In genomic region chr11:69948066-69948762, GRCm38 (mm10) we compare ENCODE assay signal across 8 mouse cellular contexts. TPM values are rescaled to one million over a fixed set of nuclear protein-coding genes. Genes with fewer than 3 reads are reported as not detected.
A peak's percentile ranks its signal among the peaks of the same experiment; 100 is the strongest.
DNase-seq lines count a peak whose midpoint lies in the region; ATAC-seq and TF ChIP-seq lines count a peak whose summit lies in the region.

Gene Slc2a4, minus strand, starts transcription at chr11:69948188.

- H3K4me2 ChIP-seq in CH12.LX (ENCODE audit: insufficient read depth, low read depth, poor library complexity, severe bottlenecking): peak within 1 kb of the TSS; percentile 79
- H3K4me2 ChIP-seq in embryonic facial prominence, embryonic 15.5 days (replicated peaks): peak within 1 kb of the TSS; percentile 81
- H3K4me2 ChIP-seq in heart, embryonic 12.5 days: peak within 1 kb of the TSS; percentile 81
- peak within 1 kb of the TSS; percentile 69 for H3K4me2 ChIP-seq in kidney, embryonic 15.5 days
- H3K4me2 ChIP-seq in liver, embryonic 16.5 days (ENCODE audit: low read depth, low read length): peak within 1 kb of the TSS; percentile 94
- H3K4me2 ChIP-seq in neural tube, embryonic 12.5 days (replicated peaks): peak within 1 kb of the TSS; percentile 62

- H3K9me3 ChIP-seq in CH12.LX (replicated peaks; ENCODE audit: low read length): no peaks in the 10 kb centered on the region
- no peaks in the 10 kb centered on the region for H3K9me3 ChIP-seq in embryonic facial prominence, embryonic 15.5 days (replicated peaks)
- no peaks in the 10 kb centered on the region for H3K9me3 ChIP-seq in heart, embryonic 12.5 days (replicated peaks)
- no peaks in the 10 kb centered on the region for H3K9me3 ChIP-seq in kidney, embryonic 15.5 days (replicated peaks)
- no peaks in the 10 kb centered on the region for H3K9me3 ChIP-seq in liver, embryonic 16.5 days (replicated peaks; ENCODE audit: control insufficient read depth, low read length)
- no peaks in the 10 kb centered on the region for H3K9me3 ChIP-seq in neural tube, embryonic 12.5 days

- H3K79me2 ChIP-seq in CH12.LX (replicated peaks; ENCODE audit: control insufficient read depth, extremely low read depth, insufficient read depth, poor library complexity, severe bottlenecking): no peaks in the 10 kb centered on the region

- no peak for TF ChIP-seq EP300 in CH12.LX (IDR thresholded peaks at IDR 0.05; ENCODE audit: low read length)

- peak; percentile 94 for DNase-seq in CH12.LX (ENCODE audit: extremely low read depth)
- DNase-seq in adrenal gland, postnatal 4 days (ENCODE audit: low spot score in 2 of 2): peak; percentile 82 to 89
- DNase-seq in thymus, adult 2 months: peak; percentile 93

- H3K4me3 ChIP-seq in CH12.LX (replicated peaks in 1 of 3; ENCODE audit: low read depth in 2 of 3, low read length in 2 of 3, poor library complexity in 1 of 3): peak within 1 kb of the TSS; percentile 24 to 56 (median 43)
- H3K4me3 ChIP-seq in embryonic facial prominence, embryonic 15.5 days (replicated peaks): peak within 1 kb of the TSS; percentile 53
- peak within 1 kb of the TSS; percentile 59 for H3K4me3 ChIP-seq in heart, embryonic 12.5 days
- H3K4me3 ChIP-seq in kidney, embryonic 15.5 days (replicated peaks): peak within 1 kb of the TSS; percentile 63
- peak within 1 kb of the TSS; percentile 82 for H3K4me3 ChIP-seq in liver, embryonic 16.5 days (ENCODE audit: low read depth, low read length)
- peak within 1 kb of the TSS; percentile 41 for H3K4me3 ChIP-seq in neural tube, embryonic 12.5 days
- H3K4me3 ChIP-seq in thymus, adult 2 months (ENCODE audit: control insufficient read depth, insufficient read depth, low read length): peak within 1 kb of the TSS; percentile 26

- ATAC-seq in embryonic facial prominence, embryonic 15.5 days (ENCODE audit: insufficient number of reproducible peaks, low FRiP score, low TSS enrichment, low read depth): peak; percentile 92
- peak; percentile 95 for ATAC-seq in heart, embryonic 12.5 days (ENCODE audit: insufficient number of reproducible peaks, low FRiP score)
- ATAC-seq in kidney, embryonic 15.5 days (replicated peaks; ENCODE audit: low FRiP score): peak; percentile 93
- peak; percentile 89 for ATAC-seq in liver, embryonic 16.5 days (ENCODE audit: low read depth)
- ATAC-seq in neural tube, embryonic 12.5 days (ENCODE audit: low FRiP score, low read depth): peak; percentile 92

- peaks cover 14% of the 10 kb centered on the region for H3K27me3 ChIP-seq in CH12.LX (replicated peaks)
- no peaks in the 10 kb centered on the region for H3K27me3 ChIP-seq in embryonic facial prominence, embryonic 15.5 days
- peaks cover 7% of the 10 kb centered on the region for H3K27me3 ChIP-seq in heart, embryonic 12.5 days (replicated peaks)
- peaks cover 12% of the 10 kb centered on the region for H3K27me3 ChIP-seq in kidney, embryonic 15.5 days
- H3K27me3 ChIP-seq in liver, embryonic 16.5 days (ENCODE audit: control insufficient read depth, insufficient read depth, low read depth, low read length): peaks cover under 1% of the 10 kb centered on the region
- 0 out of 2 replicates have a peak, but pooled peaks cover 5% of the 10 kb centered on the region for H3K27me3 ChIP-seq in neural tube, embryonic 12.5 days (replicated peaks)
- H3K27me3 ChIP-seq in thymus, adult 2 months (ENCODE audit: control insufficient read depth, insufficient read depth, low read length): no peaks in the 10 kb centered on the region

- TF ChIP-seq CTCF in CH12.LX (conservative IDR thresholded peaks at IDR 0.05 in 1 of 2, IDR thresholded peaks at IDR 0.05 in 1 of 2; ENCODE audit: low read depth in 2 of 2, low read length in 2 of 2): no peak
- TF ChIP-seq CTCF in thymus, adult 2 months (IDR thresholded peaks at IDR 0.05; ENCODE audit: borderline replicate concordance, control insufficient read depth, extremely low read depth, insufficient read depth, low read length, poor library complexity): no peak

- no peak within 1 kb of the TSS for H3K9ac ChIP-seq in CH12.LX (ENCODE audit: insufficient read depth, low read depth)
- H3K9ac ChIP-seq in embryonic facial prominence, embryonic 15.5 days: peak within 1 kb of the TSS; percentile 26
- peak within 1 kb of the TSS; percentile 60 for H3K9ac ChIP-seq in heart, embryonic 12.5 days
- H3K9ac ChIP-seq in kidney, embryonic 15.5 days: peak within 1 kb of the TSS; percentile 62
- H3K9ac ChIP-seq in liver, embryonic 16.5 days (ENCODE audit: low read depth, low read length): peak within 1 kb of the TSS; percentile 80
- H3K9ac ChIP-seq in neural tube, embryonic 12.5 days: peak within 1 kb of the TSS; percentile 55

- H3K36me3 ChIP-seq in CH12.LX (replicated peaks in 1 of 2; ENCODE audit: control insufficient read depth in 1 of 2, insufficient read depth in 1 of 2, low read length in 1 of 2): peaks cover 0 to 10% of the 10 kb centered on the region in 2 experiments
- peaks cover 20% of the 10 kb centered on the region for H3K36me3 ChIP-seq in embryonic facial prominence, embryonic 15.5 days
- peaks cover 29% of the 10 kb centered on the region for H3K36me3 ChIP-seq in heart, embryonic 12.5 days
- peaks cover 22% of the 10 kb centered on the region for H3K36me3 ChIP-seq in kidney, embryonic 15.5 days
- H3K36me3 ChIP-seq in liver, embryonic 16.5 days (ENCODE audit: control insufficient read depth, insufficient read depth): peaks cover 20% of the 10 kb centered on the region
- peaks cover 13% of the 10 kb centered on the region; the same call in 1 of the 2 replicates for H3K36me3 ChIP-seq in neural tube, embryonic 12.5 days
- no peaks in the 10 kb centered on the region for H3K36me3 ChIP-seq in thymus, adult 2 months (ENCODE audit: control insufficient read depth, insufficient read depth, low read length)

- TF ChIP-seq RAD21 in CH12.LX (IDR thresholded peaks at IDR 0.05; ENCODE audit: low read depth, low read length): no peak

- dilution Hi-C loops in CH12.LX (cut with MboI; ENCODE audit: extremely low pct_ligation_motif_present, extremely low pct_unique_long_range_greater_than_20kb, low sequenced_read_pairs): no loop called here

- H3K4me1 ChIP-seq in CH12.LX (ENCODE audit: control insufficient read depth in 1 of 2, insufficient read depth in 2 of 2): peaks cover 23 to 39% of the 10 kb centered on the region in 2 experiments
- peaks cover 34% of the 10 kb centered on the region for H3K4me1 ChIP-seq in embryonic facial prominence, embryonic 15.5 days
- H3K4me1 ChIP-seq in heart, embryonic 12.5 days (replicated peaks): peaks cover 32% of the 10 kb centered on the region
- peaks cover 37% of the 10 kb centered on the region for H3K4me1 ChIP-seq in kidney, embryonic 15.5 days
- peaks cover 39% of the 10 kb centered on the region for H3K4me1 ChIP-seq in liver, embryonic 16.5 days (ENCODE audit: control insufficient read depth, low read depth, low read length)
- H3K4me1 ChIP-seq in neural tube, embryonic 12.5 days: peaks cover 9% of the 10 kb centered on the region
- H3K4me1 ChIP-seq in thymus, adult 2 months (replicated peaks; ENCODE audit: control insufficient read depth, insufficient read depth, low read length): peaks cover 16% of the 10 kb centered on the region

- no peak within 1 kb of the TSS for H3K27ac ChIP-seq in CH12.LX (ENCODE audit: insufficient read depth, low read depth)
- H3K27ac ChIP-seq in embryonic facial prominence, embryonic 15.5 days (replicated peaks): peak within 1 kb of the TSS; percentile 85
- peak within 1 kb of the TSS; percentile 89 for H3K27ac ChIP-seq in heart, embryonic 12.5 days (ENCODE audit: poor library complexity, severe bottlenecking)
- H3K27ac ChIP-seq in kidney, embryonic 15.5 days: peak within 1 kb of the TSS; percentile 94
- H3K27ac ChIP-seq in liver, embryonic 16.5 days (ENCODE audit: low read length): peak within 1 kb of the TSS; percentile 89
- peak within 1 kb of the TSS; percentile 42; the same call in 1 of the 2 replicates for H3K27ac ChIP-seq in neural tube, embryonic 12.5 days
- H3K27ac ChIP-seq in thymus, adult 2 months (ENCODE audit: control insufficient read depth, insufficient read depth, low read length): no peak within 1 kb of the TSS

- in situ Hi-C loops in CH12.LX (cut with MboI; ENCODE audit: low pct_ligation_motif_present, low pct_unique_long_range_greater_than_20kb, low sequenced_read_pairs): no loop called here

- peak; percentile 55 for TF ChIP-seq POLR2A in CH12.LX (IDR thresholded peaks at IDR 0.05; ENCODE audit: low read depth, low read length)
- TF ChIP-seq POLR2A in thymus, adult 2 months (IDR thresholded peaks at IDR 0.05; ENCODE audit: control insufficient read depth, extremely low read depth, insufficient read depth, low read length, poor library complexity): no peak

- under 1% methylated on average over 33 of the region's 34 CpGs for WGBS in embryonic facial prominence, embryonic 15.5 days
- WGBS in heart, embryonic 12.5 days: under 1% methylated on average over 34 of the region's 34 CpGs
- WGBS in kidney, embryonic 15.5 days: under 1% methylated on average over 34 of the region's 34 CpGs
- 1% methylated on average over 34 of the region's 34 CpGs for WGBS in liver, embryonic 16.5 days (ENCODE audit: insufficient replicate concordance)
- under 1% methylated on average over 33 of the region's 34 CpGs for WGBS in neural tube, embryonic 12.5 days
- WGBS in thymus, adult 2 months: 1% methylated on average over 34 of the region's 34 CpGs

TF ChIP-seq in CH12.LX, 34 proteins besides CTCF, POLR2A, EP300 and RAD21 (continues in another document):
- TF ChIP-seq ZMIZ1 (IDR thresholded peaks at IDR 0.05; ENCODE audit: low read depth, low read length) (no peak), PAX5 (IDR thresholded peaks at IDR 0.05; ENCODE audit: low read length) (no peak), USF2 (conservative IDR thresholded peaks at IDR 0.05; ENCODE audit: low read depth, low read length) (no peak), JUN (IDR thresholded peaks at IDR 0.05; ENCODE audit: insufficient read depth, low read depth, low read length) (no peak), MAX (IDR thresholded peaks at IDR 0.05; ENCODE audit: low read length) (no peak), SMC3 (IDR thresholded peaks at IDR 0.05; ENCODE audit: low read depth, low read length) (no peak), HCFC1 (IDR thresholded peaks at IDR 0.05; ENCODE audit: low read depth, low read length) (no peak), MYC (IDR thresholded peaks at IDR 0.05; ENCODE audit: low read depth, low read length) (no peak), NRF1 (IDR thresholded peaks at IDR 0.05; ENCODE audit: low read depth, low read length) (no peak)

RNA-seq across cellular contexts. Expression of gene Slc2a4, which starts in this region (rescaled TPM):
- 2.2 and 2.6 TPM in 2 replicates for total RNA-seq in CH12.LX (2012; rRNA removed)
- 3.1 and 3.8 TPM in 2 replicates for total RNA-seq in CH12.LX (2014; rRNA removed)
- polyA plus RNA-seq in CH12.LX (2012; ENCODE audit: insufficient read length, low read depth): 2.3 and 2.4 TPM in 2 replicates
- total RNA-seq in adrenal gland, postnatal 4 days (2021): 10 to 100 TPM; 23.6 to 24.8 TPM
- polyA plus RNA-seq in embryonic facial prominence, embryonic 15.5 days (2015; fragmentation: Nextera tagmentation; extraction: Ambion mirVana): 21.1 and 21.7 TPM in 2 replicates
- polyA plus RNA-seq in heart, embryonic 12.5 days (2016; fragmentation: Nextera tagmentation; extraction: Ambion mirVana): 25.9 and 28.8 TPM in 2 replicates
- 17.3 and 22.1 TPM in 2 replicates for polyA plus RNA-seq in kidney, embryonic 15.5 days (2015; fragmentation: Nextera tagmentation; extraction: Ambion mirVana)
- polyA plus RNA-seq in liver, embryonic 16.5 days (2015; fragmentation: Nextera tagmentation; extraction: Ambion mirVana): 18.4 and 22.6 TPM in 2 replicates
- polyA plus RNA-seq in neural tube, embryonic 12.5 days (2016; fragmentation: Nextera tagmentation; extraction: Ambion mirVana): 12.3 and 12.4 TPM in 2 replicates
- polyA plus RNA-seq in thymus, adult 2 months (2012; rRNA removed): 36.3 and 58.9 TPM in 2 replicates

Comparison
In these comparisons a context has a peak if more than half of its experiments do, and no peak if none do; other contexts are left out.
1. RNA of gene Slc2a4 (total RNA-seq): 23.6 to 24.8 TPM in adrenal gland, postnatal 4 days; 2.2 to 3.8 TPM in CH12.LX; every median in the first group is over 4 times any median in the second.
2. H3K27ac ChIP-seq: peak in embryonic facial prominence, embryonic 15.5 days (single experiment), heart, embryonic 12.5 days (single experiment), kidney, embryonic 15.5 days (single experiment), liver, embryonic 16.5 days (single experiment) and neural tube, embryonic 12.5 days (single experiment); none in CH12.LX (single experiment) and thymus, adult 2 months (single experiment).
3. H3K4me3 ChIP-seq: peak in every context shown above with its lines; median percentile 82 in liver, embryonic 16.5 days; 63 in kidney, embryonic 15.5 days; 59 in heart, embryonic 12.5 days; 53 in embryonic facial prominence, embryonic 15.5 days; 43 in CH12.LX; 41 in neural tube, embryonic 12.5 days; 26 in thymus, adult 2 months.
4. Peak in every context shown above with its lines, with median percentiles within 50 percentile points of each other: DNase-seq, H3K4me2 ChIP-seq and ATAC-seq.